Mouse (Mus musculus): Measurements from ENCODE around the gene Nedd9.

Nedd9 gene

DNA sequence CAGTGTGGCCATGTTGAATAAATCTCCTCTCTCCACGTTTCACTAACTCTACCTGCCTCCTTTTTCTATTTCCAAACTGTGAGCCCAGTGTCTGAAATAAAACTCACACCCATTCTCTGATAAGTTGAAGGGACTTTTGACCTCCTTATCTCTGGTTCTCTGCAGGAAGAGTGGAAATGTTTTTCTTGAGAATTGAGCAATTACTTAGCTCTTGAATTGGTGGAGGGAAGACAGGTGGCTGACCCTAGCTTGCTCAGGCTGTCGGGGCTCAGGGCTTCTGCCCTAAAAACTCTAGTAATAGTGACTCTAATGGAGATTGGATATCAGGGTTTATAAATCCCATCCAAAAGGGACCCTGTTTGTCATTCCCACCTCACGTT lies 143.3 kb downstream of the Nedd9 start:
- DNase-seq (ENCODE audit: low read depth, low spot score) = no peak

DNA sequence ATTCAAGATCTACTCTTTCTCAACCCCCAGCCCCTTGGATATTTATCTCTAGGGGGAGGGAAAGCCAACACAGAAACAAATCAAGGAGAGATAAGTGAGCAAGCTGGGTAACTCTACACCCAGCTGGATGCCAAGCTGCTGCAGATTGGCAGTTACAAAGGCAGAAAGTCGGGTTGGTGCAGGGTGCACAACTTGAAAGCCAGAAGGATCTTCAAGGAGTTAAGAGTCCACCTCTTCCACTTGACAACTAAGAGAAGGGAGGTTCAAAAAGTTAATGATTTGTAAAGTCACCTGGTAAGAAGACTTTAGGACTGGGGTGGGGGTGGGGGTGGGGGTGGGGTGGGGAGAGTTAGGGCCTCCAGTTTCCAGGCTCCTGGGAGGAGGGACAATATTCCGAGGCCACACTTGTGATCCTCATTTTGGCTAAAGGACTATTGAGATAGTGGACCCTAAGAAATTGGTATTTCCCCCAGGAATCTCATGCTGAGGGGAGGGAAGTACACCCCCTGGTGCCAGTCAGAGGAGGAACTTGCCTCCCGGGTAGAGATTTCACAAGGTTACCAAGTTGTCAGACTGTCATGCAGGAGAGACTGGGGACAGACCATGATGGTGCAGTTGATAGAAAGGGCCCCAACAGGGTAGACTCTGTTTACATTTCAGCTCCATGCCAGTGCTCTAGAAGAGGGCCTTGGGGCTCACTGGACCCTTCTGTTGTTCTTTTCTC lies 143.8 kb downstream of the Nedd9 start:
- DNase-seq (ENCODE audit: low read depth, low spot score) = no peak

DNA sequence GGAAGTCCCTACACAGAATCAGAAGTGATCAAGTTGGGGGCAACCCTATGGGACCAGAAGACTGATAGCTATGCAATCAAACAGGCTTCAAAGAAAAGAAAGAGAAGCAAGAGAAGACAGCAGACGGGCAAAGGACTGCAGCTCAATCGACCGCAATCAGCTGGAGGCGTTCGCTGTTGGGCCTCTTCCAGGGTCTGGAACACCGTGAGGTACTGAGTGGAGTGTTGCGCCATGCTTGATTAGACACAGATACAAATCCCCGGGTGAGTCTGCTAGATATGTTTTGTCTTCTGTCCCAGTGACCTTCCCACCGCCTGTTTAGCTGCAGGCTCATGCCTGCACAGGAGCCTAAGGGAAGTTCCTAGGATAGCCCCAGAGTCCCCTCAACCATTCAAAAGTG lies 145.7 kb downstream of the Nedd9 start:
- no peak for DNase-seq (ENCODE audit: low read depth, low spot score)

DNA sequence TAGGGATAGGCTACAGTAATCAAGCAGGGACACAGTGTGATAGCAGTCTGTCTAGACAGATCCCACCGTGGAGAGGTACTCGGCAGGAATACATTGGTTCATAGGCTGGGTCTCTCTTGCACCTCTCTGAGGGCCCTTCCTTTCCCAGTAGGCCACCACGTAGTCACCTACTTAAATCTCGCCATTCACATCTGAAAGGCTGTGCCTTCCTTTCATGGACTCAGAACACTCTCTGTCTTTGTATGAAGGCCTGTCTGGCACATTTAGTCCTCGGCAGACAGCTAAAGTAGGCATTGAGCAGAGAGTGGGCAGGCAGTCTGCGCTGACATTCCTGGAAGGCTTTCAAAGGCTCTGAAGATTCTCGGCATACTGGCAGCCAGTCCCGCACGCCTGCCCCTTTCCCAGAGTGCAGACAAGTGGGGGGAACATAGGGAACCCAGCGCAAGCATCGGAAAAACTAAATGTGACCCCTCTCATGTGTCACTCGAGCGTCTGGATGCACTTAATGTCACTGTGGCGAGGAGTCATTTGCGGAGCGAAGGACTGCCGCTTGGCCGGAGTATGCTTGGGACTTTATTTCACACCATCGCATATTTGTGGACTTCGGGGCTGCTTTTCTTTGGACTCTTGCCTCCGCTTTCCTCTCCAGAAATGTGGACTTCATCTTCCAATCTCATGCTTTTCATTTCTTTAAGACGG lies 147.4 kb downstream of the Nedd9 start:
- DNase-seq (ENCODE audit: low read depth, low spot score) = peak; percentile 72

DNA sequence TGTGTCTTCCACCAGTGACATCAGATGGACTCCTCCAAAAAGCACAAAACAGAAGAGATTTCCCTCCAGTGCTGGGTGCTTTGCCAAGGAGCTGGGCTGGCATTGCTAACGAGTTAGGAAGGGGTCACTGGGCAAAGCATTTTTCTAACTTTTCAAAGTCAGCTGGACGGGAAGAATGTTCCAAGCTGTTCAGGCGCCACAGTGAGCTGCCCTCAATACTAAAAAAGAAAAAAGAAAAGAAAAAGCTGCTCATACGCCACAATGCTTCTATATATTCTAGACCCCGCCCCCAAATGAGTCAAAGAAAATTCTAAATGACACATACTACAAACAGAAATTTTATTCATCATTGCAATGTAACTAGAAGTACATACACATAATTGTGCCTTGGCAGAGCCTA lies 148.0 kb downstream of the Nedd9 start:
- DNase-seq (ENCODE audit: low read depth, low spot score) = no peak

DNA sequence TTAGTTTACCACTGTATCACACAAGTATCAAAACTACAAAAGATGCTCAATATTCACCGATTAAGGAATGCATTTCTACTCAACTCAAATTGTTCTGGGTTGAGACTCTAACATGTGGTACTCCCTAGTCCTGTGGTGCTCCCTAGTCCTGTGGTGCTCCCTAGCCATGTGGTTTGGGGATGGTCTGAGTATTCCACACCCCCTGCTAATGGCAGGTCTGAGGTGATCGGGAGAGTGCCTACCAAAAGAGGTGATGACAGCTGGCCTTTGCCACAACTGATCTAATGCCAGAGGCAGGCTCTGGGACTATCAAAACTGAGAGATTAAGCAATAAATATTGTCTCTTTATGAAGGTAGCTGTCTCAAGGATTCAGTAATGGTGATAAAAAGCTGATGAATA lies 149.8 kb downstream of the Nedd9 start:
- no peak for DNase-seq (ENCODE audit: low read depth, low spot score)

DNA sequence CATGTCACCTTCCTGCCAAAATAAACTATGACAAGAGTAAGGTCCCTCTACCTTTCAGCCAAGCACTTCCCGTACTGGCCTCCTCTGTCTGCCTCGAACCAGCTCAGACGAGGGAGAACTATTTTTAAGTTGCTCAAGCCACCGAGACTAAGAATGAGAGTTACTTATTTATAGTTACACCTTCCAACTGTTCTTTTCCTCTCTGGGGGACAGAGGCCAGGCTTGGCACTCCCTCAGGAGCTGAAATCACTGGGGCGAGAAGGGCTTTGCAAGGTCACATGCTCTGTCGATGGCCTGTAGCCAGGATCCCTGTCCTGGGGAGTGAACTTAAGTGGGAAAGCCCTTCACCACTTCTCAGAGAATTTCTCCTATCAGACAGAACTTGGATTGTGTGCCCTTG lies 150.9 kb downstream of the Nedd9 start:
- no peak for DNase-seq (ENCODE audit: low read depth, low spot score)

DNA sequence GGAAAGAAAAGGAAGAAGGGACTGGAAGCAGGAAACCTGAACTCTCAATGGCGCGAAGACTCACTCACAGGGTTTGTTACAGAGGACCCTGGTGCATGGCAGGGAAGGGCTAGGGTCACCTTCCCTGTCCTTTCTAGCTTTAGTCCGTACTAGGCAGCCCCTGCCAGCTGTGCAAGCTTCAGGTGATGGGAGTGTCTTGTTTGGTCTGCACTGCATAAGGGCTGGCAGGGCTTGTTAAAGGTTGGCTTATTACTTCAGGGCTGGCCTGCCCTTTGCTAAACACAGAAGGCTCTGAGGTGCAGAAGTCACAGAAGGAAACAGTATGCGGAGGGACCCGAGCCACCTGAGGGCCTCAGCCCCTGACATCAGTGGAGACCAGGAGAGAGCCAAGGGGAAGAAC lies 151.4 kb downstream of the Nedd9 start:
- no peak for DNase-seq (ENCODE audit: low read depth, low spot score)

DNA sequence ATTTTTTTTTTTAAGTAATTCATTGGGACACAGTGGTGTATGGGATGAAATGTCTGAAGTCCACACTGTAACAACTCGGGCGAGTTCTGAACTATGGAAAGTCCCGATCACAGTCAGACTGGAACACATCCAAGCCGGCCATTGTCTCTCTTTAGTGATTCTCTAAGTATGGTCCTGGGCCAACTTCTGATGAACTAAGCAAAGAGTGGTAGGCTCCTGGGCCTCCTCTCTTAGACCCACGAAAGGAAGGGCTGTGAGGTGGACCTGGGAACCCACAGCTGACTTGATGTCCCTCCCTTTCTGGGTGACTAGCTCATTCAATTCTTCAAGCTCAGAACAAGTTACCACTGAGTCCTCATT lies 152.5 kb downstream of the Nedd9 start:
- DNase-seq (ENCODE audit: low read depth, low spot score) = no peak

DNA sequence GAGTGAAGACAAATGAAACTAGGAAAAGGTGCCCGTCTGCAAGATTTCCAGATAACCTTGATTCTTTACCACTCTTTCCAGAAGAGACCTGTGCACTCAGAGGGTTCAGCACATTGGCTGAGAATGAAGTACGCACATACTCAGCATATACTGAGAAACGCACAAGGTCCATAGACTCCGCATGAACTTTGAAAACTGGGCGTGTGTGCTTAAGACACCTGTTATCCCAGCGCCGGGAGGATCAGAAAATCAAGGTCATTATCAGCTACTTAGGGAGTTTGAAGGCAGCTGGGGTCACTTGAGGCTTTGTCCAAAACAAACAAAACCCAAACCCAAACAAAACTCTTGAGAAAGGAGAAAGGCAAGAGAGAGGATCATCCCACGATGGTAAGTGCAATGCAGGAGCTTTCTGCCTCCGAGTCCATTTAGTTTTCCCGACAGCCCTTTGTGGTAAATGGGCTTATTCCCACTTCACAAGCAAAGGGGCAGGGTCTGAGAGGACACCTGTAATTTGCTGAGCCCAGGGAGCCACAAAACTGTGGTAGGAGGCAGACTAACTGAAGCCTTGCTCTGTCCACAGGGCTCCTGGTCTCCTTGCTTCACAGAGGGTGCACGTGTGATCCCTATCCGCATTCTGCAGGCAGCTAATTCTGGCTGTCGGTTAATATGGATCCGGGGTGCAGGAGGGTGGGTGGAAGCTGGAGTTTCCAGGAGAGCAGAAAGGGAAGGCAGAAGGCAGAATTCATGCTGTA lies 153.1 kb downstream of the Nedd9 start:
- DNase-seq (ENCODE audit: low read depth, low spot score) = no peak

DNA sequence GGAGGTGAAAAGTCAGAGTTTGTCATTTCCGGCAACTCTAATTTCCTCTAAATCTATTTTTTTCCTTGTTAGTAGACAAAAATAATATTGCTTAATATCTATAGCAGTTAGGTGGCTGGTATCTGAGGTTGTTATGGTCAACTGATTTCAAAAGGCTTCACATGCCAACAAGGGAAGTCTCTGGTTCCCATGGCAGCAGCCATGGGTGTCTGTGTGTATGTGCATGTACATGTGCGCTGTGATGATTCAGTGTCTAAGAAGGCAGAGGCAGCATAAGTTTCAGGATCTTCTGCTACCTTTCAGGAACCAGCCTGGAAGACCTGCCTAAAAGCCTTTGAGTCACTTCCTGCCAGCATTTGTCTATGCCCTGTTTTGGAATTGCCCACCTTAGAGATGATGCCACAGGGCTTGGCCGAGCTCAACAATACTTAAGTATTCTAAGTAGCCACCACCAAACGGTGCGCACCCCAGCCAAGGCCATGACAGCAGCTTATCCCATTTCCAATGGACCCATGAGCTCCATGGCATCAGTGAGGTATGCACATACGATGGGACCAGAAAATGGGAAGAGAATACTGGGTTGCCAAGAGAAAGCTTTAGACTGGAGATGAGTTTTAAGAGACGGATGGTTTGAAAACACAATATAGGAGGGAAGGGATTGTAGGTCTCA lies 155.4 kb downstream of the Nedd9 start:
- DNase-seq (ENCODE audit: low read depth, low spot score) = no peak

DNA sequence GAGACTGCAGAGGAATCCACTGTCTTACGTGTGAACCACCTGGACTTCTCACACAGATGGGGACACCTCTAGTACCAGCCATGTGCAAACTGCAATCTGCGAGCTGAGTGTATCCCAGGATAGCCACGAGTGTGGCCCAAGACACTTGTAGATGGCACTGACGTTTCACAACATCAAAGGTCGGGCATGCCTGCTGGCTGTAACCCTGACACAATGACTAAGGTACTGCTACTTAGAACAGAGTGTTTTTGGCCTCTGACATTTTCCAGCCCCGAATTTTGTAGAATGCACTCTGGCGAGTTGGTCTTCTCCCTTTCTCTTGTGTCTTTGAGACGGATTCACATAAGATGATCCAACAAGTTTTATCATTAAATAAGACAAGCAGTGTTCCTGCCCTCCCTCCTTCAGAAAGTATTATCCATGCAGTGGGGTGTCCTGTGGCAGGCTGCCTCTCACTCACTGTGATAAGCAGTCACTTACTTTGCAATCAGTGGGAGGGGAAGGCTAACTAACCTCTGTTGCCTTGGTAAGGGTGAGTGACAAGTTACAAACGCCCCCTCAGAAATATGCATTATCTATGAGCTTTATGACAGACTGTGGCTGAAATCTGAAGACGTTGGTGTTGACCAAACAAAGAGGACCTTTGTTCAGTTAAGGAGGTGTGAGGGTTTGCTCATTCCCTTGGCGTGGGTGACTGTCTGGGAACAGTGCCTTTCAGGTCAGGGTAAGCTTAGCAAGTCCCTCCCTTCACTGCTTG lies 156.4 kb downstream of the Nedd9 start:
- no peak for DNase-seq (ENCODE audit: low read depth, low spot score)

DNA sequence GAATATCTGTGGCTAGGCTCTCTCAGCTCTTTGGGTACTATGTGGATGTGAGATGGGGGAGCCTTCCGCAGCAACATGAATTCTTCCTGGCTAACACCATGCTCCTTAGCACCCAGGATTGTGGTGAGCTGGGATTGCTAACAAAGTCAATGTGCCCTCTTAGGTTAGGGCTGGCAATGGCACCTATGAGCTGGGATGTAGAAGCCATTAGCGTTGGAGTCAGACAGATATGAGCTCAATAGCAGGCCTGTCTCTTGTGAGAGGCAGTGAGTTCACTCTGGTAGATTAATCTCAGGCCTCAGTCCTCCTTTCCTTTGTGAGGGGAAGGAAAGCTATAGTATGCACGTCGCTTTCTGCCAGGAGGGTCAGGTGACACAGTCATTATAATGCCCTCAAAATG lies 157.1 kb downstream of the Nedd9 start:
- no peak for DNase-seq (ENCODE audit: low read depth, low spot score)

DNA sequence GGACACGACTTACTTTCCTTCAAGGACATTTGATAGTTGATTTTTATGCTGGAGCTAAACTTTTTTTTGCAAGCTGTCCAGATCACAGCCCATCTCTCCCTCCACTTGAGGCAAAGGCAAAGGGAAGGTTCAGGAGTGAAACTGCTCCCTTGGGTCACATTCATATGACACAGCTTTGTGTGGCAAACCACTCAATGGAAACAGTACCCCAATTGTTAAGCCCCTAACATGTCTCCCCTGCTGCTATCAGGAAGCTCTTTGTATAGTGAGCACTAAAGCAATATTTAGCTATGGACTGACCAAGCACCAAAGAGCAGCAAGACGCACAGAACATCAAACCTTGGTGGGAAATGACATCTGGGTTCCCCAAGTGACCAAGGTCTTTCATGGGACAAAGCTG lies 158.7 kb downstream of the Nedd9 start:
- no peak for DNase-seq (ENCODE audit: low read depth, low spot score)

DNA sequence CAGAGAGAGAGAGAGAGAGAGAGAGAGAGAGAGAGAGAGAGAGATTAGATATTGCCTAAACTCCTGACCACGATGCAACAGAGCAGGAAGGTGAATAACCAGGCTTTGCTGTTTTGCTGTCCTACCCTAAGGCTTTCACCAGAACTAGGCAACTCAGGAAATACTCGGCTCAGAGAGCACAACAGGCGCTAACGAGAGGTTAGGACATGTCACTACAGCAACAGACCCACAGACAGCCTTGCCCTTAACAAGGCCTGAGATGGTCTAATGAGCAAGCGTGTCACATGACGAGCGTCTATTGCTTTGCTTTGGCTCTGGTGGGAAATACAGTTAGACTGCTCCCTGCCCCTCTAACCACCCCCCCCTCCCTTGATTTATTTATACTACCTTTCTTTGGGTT lies 159.6 kb downstream of the Nedd9 start:
- no peak for DNase-seq (ENCODE audit: low read depth, low spot score)

DNA sequence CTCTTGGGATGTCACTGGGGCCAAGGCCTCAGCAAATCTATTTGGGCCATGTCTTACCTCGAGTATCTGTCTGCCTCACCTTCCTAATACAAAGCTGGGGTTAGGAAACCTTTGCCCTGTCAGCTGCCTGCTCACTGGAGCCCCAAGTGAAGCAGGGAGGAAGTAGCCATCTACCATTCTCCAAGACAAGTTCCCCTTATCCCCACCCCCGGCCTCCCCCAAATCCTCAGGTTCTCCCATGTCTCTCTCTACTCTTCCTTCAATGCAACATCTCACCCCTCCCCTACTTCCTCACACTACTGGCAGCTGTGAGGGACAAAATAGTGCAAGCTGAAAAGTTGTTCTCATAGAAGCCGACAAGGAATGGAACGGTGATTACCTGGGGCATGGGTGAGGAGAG lies 161.0 kb downstream of the Nedd9 start:
- DNase-seq (ENCODE audit: low read depth, low spot score) = no peak

DNA sequence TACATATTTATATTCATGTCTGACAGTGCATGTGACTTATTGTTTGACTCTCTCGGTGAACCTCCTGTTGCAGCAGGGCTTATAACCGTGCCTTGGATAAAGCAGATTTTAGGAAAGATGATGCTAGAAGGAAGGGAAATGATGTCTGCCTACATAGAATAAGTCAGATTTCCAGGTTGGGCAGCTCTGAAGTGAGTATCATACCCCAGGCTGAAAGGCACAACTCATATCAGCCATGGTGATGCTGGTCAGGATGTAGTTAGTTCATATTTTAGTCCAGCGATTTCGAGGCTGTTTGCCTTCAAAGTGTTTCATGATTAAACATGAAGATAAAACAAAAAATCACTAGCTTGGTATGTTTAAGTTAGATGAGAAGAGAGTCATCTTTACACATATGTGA lies 161.8 kb downstream of the Nedd9 start:
- no peak for DNase-seq (ENCODE audit: low read depth, low spot score)

DNA sequence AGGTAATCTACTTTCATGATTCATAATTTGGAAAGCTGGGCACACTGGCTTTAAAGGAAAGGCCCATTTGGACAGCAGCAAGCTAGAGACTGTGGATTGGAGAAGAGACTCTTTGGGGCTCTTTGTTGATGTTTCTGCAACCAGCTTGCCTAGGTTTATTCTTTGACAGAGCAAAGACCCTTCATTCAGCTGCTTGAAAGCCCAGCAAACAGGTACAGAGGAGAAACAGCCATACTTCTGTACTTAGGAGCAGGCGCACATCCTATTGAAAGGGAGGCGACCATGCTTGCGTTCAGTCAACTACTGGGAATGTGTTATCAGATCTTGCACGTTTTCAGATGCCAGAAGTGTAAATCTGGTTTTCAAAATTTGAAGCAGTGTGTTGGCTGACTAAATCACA lies 162.5 kb downstream of the Nedd9 start:
- no peak for DNase-seq (ENCODE audit: low read depth, low spot score)

DNA sequence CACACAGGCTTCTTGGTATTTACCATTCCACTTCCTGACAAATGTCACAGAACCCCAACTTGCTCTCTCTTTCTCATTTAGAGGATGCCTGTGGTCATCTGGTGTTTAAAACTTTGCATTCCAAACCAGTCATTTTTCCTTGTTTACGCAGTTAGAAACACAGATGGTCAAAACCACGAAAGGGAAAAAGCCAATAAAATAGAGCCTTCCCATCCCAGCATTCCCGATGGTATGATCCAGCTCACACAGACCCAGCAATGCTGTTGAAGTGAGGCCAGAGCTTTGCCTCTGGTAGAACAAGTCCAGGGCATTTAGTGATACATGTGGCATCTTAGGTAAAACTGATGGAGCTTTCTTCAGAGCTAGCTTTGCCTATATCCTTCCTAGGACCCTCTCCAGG lies 165.7 kb downstream of the Nedd9 start:
- no peak for DNase-seq (ENCODE audit: low read depth, low spot score)

DNA sequence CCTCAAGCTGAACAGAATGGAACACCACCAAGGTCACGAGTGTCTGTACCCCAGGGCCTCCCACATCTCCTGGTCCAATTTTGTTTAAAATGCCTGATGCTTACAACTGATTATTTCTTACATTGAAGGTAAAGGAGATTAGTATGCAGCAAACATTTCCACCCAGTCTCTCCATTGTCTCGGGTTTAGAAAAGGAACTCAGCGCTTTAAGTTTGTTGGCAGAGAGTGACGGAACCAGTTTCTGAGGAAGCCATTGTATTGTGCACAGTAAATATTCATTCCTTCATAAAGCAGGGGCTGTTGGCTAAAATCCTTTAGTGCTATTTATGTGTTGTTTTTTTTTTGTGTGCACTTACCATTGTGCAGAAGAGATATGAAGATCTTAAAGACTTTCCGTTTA lies 166.4 kb downstream of the Nedd9 start:
- DNase-seq (ENCODE audit: low read depth, low spot score) = no peak

DNA sequence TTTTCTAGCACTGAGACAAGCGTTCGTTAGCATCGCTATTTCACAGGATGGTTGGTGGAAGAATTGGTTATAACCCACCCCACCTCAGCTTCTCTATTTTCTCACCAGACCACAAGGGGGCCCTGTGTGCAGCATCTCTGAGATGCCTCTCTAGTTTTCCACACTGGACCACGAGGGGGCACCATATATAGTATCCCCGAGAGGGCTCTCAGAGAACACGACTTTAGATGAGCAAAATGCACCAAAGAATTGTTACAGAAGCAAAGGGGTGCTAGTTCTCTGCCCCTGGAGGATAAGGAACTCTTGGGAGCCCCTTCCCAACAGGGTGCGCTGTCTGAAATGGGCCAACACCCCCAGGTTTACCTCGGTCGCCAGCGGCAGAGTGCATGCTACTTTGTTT lies 184.4 kb downstream of the Nedd9 start:
- peak; percentile 31 for DNase-seq (ENCODE audit: low read depth, low spot score)

DNA sequence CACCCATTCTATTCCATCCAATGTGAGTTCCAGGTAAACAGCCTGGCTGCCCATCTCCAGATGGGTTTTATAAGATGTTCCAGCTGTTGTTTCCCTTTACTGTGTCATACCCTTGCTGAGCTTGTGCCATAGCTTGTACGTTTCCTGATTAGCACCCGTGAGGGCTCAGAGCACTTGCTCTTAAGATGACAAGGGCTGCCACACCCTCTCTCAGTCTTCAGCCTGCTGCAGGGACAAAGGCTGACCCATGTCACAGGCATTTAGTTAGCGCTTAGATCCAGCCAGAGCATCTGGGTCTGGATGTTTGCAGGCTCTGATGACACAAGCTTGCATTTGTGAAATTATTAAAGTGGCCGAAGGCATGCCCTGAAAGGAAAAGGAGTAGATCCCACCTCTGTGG lies 187.1 kb downstream of the Nedd9 start:
- no peak for DNase-seq (ENCODE audit: low read depth, low spot score)
